Mouse (Mus musculus): ENCODE measurements around the gene Wdr82.

The Wdr82 gene

DNA sequence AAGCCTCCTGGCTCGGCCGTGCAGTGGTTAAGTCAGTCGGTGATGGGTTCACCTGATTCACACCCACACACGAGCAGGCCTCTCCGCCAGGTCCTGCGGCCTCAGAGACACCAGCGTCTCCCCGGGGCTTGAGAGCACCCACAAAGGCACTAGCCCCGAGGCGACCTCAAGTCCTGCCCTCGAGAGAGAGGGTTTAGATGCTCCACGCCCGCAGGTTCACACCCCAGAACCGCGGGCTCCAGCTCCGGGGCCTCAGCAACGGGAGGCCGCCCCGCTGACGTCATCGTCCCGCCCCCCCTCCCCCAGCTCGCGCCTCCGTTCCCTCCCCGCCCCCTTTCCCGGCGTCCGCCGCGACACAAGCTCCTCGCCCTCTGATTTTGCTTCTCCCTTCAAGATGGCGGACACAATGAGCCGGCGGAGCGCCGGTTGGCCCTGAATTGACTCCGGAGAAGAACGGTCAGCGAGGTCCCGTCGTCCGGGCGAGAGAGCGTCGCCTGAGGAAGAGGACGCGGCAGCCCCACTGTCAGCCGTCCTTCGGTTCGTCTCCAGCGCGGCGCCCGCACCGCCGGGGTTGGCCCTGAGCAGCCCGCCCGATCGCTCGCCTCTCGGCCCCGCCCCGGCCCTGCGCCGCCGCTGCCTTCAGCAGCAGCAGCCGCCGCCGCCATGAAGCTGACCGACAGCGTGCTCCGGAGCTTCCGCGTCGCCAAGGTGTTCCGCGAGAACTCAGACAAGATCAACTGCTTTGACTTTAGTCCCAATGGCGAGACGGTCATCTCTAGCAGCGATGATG lies at the start of gene Wdr82:
TSS of gene Wdr82 (plus strand) at position 373 of the 790 bp plus-strand sequence.
- peak; percentile 97 for DNase-seq (ENCODE audit: low read depth, low spot score)

DNA sequence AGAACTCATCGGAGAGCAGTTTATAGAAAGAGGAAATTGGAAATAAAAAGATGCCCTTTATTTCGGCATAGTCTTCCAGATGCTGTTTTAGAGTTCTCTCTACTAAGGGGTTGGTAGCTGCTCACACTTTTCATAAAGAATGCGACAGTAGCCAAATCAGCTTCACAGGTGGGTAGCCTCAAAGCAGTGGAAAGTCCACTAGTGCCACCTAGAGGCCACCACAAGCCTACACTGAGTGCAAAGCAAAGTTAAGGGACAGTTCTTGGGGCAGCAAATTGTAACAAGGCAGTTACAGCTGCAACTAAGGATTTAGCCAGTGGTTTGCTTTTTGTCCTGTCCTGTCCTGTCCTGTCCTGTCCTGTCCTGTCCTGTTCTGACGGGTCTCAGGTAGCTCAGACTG lies 47.1 kb upstream of the Wdr82 start:
- DNase-seq (ENCODE audit: low read depth, low spot score), result peak; percentile 63

DNA sequence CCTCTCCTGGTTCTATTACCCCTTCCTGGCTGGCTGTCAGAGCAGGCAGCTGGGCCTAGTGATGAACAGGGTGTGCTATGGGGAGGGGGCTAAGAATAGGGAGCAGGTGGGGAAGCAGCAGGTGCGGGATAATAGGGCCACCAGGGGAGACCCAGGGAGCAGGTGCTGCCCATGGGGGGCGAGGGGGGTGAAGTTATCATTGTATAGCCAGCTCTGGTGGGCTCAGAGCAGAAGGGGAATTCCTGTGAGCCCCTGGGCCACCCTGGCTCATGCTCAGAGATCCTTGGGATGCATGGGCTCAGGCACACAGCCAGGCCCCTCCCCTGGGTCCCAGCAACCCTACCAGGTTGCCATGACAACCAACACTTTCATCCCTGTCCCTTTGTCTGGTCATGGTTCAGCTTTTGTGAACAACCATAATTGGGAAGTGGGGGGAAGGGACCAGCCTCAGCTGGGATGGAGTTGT lies 43.9 kb upstream of the Wdr82 start:
- peak; percentile 44 for DNase-seq (ENCODE audit: low read depth, low spot score)

GRCm38 (mm10) chr9:106129072-106129471 lies 41.7 kb upstream of the Wdr82 start:
- no peak for DNase-seq (ENCODE audit: low read depth, low spot score)

DNA sequence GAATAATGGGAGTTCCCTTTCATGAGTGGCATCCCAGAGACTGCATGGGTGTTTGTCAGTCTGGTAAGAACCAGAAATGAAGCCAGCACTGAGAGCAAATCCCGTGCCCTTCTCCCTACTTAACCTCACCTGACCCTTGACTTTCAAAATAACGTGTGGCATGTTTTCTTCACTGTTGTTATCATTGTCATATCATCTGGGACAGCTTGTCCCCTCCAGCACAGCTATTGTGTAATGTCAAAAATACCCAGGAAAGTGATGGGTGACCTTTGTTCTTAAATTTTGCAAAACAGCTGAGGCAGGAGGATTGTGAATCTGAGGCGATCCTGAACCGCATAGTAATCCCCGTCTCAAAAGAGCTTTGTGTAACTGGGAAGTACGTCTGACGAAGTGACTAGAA lies 40.5 kb upstream of the Wdr82 start:
- DNase-seq (ENCODE audit: low read depth, low spot score), result no peak

GRCm38 (mm10) chr9:106137671-106138216 lies 33.0 kb upstream of the Wdr82 start:
- no peak for DNase-seq (ENCODE audit: low read depth, low spot score)

DNA sequence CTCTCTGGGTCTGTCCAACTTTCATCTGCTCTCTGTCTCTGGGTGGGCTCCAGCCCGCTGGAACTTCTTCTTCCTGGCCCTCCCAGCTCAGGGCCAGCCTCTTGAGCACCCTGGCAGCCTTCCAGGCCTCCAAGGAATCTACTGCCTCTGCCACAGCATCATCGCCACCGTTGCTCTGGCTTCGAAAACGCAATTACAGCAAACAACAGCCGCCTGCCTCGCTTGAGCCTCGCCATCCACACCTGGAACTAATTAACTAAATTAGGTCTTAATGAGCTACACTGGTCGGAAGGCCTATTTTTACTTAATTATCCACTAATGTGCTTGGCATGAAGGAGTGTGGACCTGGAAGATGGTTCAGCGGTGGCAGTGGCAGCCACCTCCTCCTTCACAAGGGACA lies 31.0 kb upstream of the Wdr82 start:
- DNase-seq (ENCODE audit: low read depth, low spot score), result no peak

DNA sequence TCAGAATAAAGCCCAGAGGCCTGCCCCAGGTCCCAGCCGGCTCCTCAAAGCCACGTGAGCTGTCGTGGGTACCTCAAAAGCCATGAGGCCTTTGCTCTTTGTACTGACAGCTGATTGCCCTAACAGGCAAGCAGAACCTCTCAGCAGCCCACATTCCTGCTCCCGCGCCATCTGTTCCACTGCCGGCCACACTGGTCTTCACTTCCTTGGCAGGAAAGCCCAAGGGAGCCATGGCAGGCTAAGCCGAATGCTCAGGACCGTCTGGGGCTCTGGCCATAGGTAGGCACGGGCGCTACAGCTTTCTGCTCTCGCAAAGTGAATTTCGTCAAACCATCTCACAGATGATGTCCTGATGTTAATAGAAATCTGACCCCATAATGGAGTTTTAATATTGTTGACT lies 28.8 kb upstream of the Wdr82 start:
- DNase-seq (ENCODE audit: low read depth, low spot score), result no peak

GRCm38 (mm10) chr9:106144176-106144575 lies 26.6 kb upstream of the Wdr82 start:
- no peak for DNase-seq (ENCODE audit: low read depth, low spot score)

- DNase-seq (ENCODE audit: low read depth, low spot score), result no peak
These were observed 25.1 kb upstream of the Wdr82 start for GRCm38 (mm10) chr9:106145582-106145981.

GRCm38 (mm10) chr9:106147281-106147680 lies 23.4 kb upstream of the Wdr82 start:
- no peak for DNase-seq (ENCODE audit: low read depth, low spot score)

DNA sequence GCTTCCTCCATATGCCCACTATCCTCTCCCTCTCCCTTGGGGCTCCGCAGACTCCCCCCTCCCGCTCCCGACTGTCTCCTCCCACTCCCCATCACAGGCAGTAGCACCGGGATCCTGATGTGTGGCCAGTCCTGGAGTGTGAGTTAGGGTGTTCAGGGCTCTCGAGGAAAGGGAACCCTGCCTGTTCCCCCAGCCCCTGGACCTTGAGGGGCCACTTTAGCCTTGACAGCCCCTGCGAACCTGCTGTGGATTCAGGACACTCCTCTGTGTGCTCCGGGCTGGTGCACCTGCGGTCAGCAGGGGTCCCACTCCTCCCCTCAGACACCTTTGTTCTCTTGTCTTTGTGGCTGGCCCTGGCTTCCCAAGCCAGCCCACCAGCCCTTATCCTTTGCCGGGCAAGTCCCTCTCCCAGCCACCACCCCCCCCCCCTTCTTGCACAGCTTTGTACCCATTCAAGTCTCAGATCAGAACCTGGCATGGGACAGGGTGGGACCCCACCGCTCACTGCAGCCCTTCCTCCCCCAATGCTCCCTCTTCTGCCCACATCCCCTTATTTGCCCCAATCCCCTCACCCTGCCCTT lies 22.8 kb upstream of the Wdr82 start:
- peak; percentile 32 for DNase-seq (ENCODE audit: low read depth, low spot score)

DNA sequence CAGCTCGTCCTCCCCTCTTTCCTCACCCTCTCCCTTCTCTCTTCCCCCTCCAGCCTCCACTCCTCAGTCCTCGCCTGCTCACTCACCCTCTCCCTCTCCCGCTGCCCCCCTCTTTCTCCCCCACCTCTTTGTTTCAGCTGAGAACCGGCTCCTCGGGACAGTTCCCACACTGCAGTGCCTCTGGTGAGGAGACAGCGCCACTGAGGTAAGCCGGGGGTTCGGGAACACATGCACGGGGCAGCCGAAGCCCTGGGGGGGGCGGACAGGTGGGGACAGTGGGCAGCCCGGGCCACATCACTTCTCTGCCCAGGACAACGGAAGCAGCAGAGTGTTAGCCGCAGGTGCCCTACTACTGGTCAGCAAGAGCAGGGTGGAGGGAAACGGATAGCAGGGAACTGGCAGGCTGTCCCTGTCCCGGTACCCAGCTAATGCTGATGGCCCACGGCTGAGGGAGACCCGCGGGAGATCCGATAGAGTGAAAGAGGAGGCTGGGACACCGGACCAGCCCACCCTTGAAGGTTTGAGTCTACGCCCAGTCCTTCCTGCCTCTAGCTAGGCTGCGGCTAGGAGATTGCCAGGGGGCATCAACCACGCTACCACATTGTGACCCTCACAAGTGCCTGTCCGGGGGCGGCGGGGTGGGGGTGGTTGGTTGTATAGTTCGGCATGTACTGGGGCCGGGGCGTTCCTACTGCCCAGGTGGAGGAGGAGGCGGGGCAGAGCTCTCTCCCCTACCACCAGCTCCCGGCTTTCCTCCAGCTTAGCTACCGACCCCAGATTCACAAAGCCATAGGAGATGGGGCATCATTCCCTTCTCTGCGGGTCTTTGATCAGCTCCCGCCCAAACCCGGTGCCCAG lies 22.0 kb upstream of the Wdr82 start:
- DNase-seq (ENCODE audit: low read depth, low spot score), result no peak

DNA sequence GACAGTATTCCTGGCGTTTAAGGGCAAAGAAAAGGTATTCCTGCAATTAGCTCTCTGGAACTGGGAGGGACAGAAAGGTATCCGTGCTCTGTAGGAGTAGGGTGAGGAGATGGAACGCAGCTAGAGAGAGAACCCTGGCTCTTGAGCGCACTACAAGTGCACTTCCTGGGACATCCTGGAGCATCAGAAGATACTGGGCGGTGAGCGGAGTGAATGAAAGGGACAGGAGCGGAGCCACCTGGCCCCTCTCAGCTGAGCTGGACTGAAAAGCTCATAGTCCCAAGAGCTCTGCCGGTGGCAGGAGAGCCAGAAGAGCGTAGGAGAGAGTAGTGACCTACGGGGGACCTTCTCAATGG lies 21.4 kb upstream of the Wdr82 start:
- DNase-seq (ENCODE audit: low read depth, low spot score), result no peak

GRCm38 (mm10) chr9:106154106-106154505 lies 16.6 kb upstream of the Wdr82 start:
- DNase-seq (ENCODE audit: low read depth, low spot score), result no peak

GRCm38 (mm10) chr9:106156419-106156818 lies 14.3 kb upstream of the Wdr82 start:
- DNase-seq (ENCODE audit: low read depth, low spot score), result peak; percentile 85

DNA sequence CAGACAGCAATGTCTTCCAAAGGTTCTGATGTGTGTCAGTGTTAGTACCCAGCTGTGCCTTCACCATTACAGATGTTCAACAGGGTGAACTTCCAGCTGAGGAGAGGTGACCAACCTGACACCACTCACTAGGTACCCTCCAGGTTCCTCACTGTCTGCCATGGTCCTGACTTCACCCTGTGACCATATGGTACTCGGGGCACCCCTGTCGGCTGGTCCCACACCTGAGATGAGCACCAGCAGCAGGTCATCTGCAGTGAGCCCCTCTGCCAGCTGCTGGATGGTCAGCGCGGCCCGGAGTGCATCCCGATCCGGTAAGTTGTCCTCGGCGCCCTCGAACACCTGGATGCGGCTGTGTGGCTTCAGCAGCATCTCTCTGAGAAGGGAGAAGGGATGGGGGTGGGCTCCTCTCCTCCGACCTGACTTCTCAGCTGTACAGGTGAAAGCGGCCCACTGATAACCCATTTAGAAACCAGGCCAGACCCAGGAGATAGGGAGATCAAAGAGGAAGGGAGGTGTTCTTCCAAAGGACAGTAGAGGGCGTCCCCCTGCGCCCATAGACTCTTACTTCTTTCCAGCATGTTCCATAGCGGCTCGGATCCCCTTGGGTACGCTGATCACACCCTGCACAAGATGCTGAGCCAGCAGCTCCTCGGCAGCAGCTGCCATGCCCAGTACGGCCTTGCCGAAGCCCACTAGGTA lies 13.7 kb upstream of the Wdr82 start:
- no peak for DNase-seq (ENCODE audit: low read depth, low spot score)

GRCm38 (mm10) chr9:106157623-106157925 lies 13.2 kb upstream of the Wdr82 start:
- no peak for DNase-seq (ENCODE audit: low read depth, low spot score)

- no peak for DNase-seq (ENCODE audit: low read depth, low spot score)
These were observed 12.7 kb upstream of the Wdr82 start, which contains the start of gene Glyctk for GRCm38 (mm10) chr9:106158037-106158491. Gene Glyctk, minus strand, starts transcription at chr9:106158138.

- DNase-seq (ENCODE audit: low read depth, low spot score), result no peak
These were observed 11.5 kb upstream of the Wdr82 start for GRCm38 (mm10) chr9:106159237-106159636.

DNA sequence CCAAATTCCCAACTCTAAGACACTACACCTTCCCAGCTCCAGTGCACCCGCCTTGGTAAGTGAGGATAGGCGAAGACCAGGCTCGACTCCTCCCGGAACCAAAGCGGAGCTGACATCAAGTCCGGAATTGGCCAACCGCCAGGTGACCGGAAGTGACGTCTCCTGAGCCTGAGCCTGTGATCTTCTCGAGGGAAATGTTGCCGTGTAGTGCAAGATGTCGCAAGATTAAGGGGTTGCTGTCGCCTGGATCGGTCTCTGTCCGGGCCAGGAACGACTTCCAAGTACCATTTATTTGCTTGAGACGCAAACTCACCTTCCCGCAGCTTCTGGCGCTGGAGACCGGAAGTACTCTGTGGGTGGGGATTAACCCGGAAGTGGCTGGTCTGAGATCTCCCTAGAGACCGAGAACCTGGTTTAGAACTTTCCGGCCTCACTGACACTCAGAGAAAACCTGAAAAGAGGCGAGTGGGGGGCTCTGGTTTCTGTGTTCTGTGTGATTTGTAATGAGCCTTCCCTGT lies 10.9 kb upstream of the Wdr82 start:
- DNase-seq (ENCODE audit: low read depth, low spot score), result peak; percentile 92

All from ZHBTc4 (cell line).